Mouse (Mus musculus) bone marrow, adult 2 months (tissue): ENCODE results near the gene Stxbp3.

ENCODE experiments used
- CTCF ChIP-seq: fragments of 200-500 bp; IDR thresholded peaks from 2 replicates; pipeline ENCODE4 v1.5.1; 2011; ENCODE audit warnings: low read length, control low read depth; ENCODE audit not compliant: control insufficient read depth, insufficient read depth
- POLR2A ChIP-seq: fragments of 200-500 bp; IDR thresholded peaks from 2 replicates; pipeline ENCODE4 v1.6.1; 2011; ENCODE audit warnings: low read depth, mild to moderate bottlenecking, control low read depth, low read length, borderline replicate concordance; ENCODE audit not compliant: control insufficient read depth

- TF ChIP-seq POLR2A, result no peak
- no peak for TF ChIP-seq CTCF
Observed at GRCm38 (mm10) chr3:108840716-108841054, 359 bp upstream of the Stxbp3 start.
